ENCODE assay signal across 31 mouse cellular contexts in the genomic region with DNA sequence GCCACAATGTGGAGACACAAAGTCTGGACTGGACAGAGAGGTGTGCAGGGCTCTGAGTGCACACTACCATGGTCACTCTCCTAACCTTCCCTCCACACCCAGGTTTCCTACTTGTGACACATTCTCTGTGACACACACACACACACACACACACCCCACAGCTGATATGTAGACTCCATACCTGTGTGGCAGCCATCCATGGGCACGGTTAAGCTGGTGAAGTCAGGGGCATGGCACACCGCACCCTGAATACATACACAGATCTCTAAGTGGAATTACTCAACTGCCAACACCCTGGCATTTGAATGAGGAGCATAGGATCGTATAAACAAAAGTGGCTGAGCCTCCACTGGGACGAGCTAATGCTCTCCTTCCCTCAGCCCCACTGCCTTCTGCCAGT. TPM values are rescaled to one million over a fixed set of nuclear protein-coding genes. Genes with fewer than 3 reads are reported as not detected.
DNase-seq lines count a peak whose midpoint lies in the region; ATAC-seq and TF ChIP-seq lines count a peak whose summit lies in the region.
"Had no signal": no experiment of that assay in that cellular context is flagged by ENCODE, and none has a peak within 500 bp of the region (broad histone marks: within the 10 kb centered on the region; RNA-seq: fewer than 3 reads in every experiment).

No protein-coding gene starts in this region.

- intact Hi-C loops in gastrocnemius, postnatal 36 days (cut with DNase I) = loop anchor here (2.0 kb wide), 1 partner anchor 44 kb away; no protein-coding TSS in a partner anchor

- no peaks in the 10 kb centered on the region for H3K36me3 ChIP-seq in stomach, postnatal 0 days (ENCODE audit: control insufficient read depth, insufficient read depth, low read length)
- H3K36me3 ChIP-seq: embryonic facial prominence, embryonic 10.5 days; embryonic facial prominence, embryonic 13.5 days; forebrain, embryonic 12.5 days; forebrain, embryonic 15.5 days; heart, embryonic 12.5 days; heart, embryonic 15.5 days had no signal

- peak; percentile 15 for DNase-seq in kidney, postnatal 10 days
- DNase-seq in kidney, postnatal 36 days = no peak
- peak; percentile 27 for DNase-seq in testis, postnatal 10 days (ENCODE audit: low spot score)
- no peak for DNase-seq in testis, postnatal 14 days (ENCODE audit: low spot score)
- DNase-seq in lung, postnatal 10 days = peak; percentile 20
- peak; percentile 39 for DNase-seq in stomach, postnatal 0 days (ENCODE audit: low spot score)
- DNase-seq in gastrocnemius, postnatal 36 days = no peak
- no peak for DNase-seq in adrenal gland, adult 8-10 months
- DNase-seq: cerebellum, adult 11 months; gastrocnemius, postnatal 25 days had no signal

- H3K9me3 ChIP-seq in stomach, postnatal 0 days (ENCODE audit: control insufficient read depth, low read length) = no peaks in the 10 kb centered on the region
- H3K9me3 ChIP-seq: embryonic facial prominence, embryonic 10.5 days; embryonic facial prominence, embryonic 13.5 days; forebrain, embryonic 12.5 days; forebrain, embryonic 15.5 days; heart, embryonic 12.5 days; heart, embryonic 15.5 days had no signal

- H3K4me2 ChIP-seq in stomach, postnatal 0 days (replicated peaks; ENCODE audit: low read depth) = no peak overlapping the region
- H3K4me2 ChIP-seq: embryonic facial prominence, embryonic 13.5 days; forebrain, embryonic 12.5 days; forebrain, embryonic 15.5 days; heart, embryonic 12.5 days; heart, embryonic 15.5 days; hindbrain, embryonic 14.5 days had no signal

- peak overlapping the region; percentile 40; the same call in 1 of the 2 replicates for H3K27ac ChIP-seq in stomach, postnatal 0 days (replicated peaks)
- H3K27ac ChIP-seq: embryonic facial prominence, embryonic 10.5 days; embryonic facial prominence, embryonic 13.5 days; forebrain, embryonic 12.5 days; forebrain, embryonic 15.5 days; heart, embryonic 15.5 days; hindbrain, embryonic 14.5 days had no signal

- no peak for TF ChIP-seq CTCF in stomach, postnatal 0 days (IDR thresholded peaks at IDR 0.05; ENCODE audit: low read depth)

- H3K27me3 ChIP-seq in stomach, postnatal 0 days (ENCODE audit: control insufficient read depth, insufficient read depth, low read length) = no peaks in the 10 kb centered on the region
- H3K27me3 ChIP-seq: forebrain, embryonic 15.5 days had no signal

- 44% methylated on average over 4 of the region's 4 CpGs for WGBS in stomach, postnatal 0 days

- ATAC-seq in stomach, postnatal 0 days (ENCODE audit: low FRiP score, low TSS enrichment) = peak; percentile 73
- ATAC-seq: activated CD4-positive, CD25-positive, alpha-beta regulatory T cell, adult 4 months; CD4-positive, CD25-positive, alpha-beta regulatory T cell, adult 4 months; forebrain, embryonic 15.5 days had no signal

- H3K4me1 ChIP-seq in stomach, postnatal 0 days (replicated peaks; ENCODE audit: control insufficient read depth, insufficient read depth) = no peaks in the 10 kb centered on the region
- H3K4me1 ChIP-seq: forebrain, embryonic 15.5 days; heart, embryonic 12.5 days; heart, embryonic 15.5 days had no signal

- no peak for TF ChIP-seq EP300 in stomach, postnatal 0 days (optimal IDR thresholded peaks at IDR 0.05)

- H3K9ac ChIP-seq in stomach, postnatal 0 days (ENCODE audit: low read length) = no peak overlapping the region
- H3K9ac ChIP-seq: embryonic facial prominence, embryonic 13.5 days; forebrain, embryonic 12.5 days; forebrain, embryonic 15.5 days; heart, embryonic 12.5 days; heart, embryonic 15.5 days; hindbrain, embryonic 14.5 days had no signal

- no peak overlapping the region for H3K4me3 ChIP-seq in stomach, postnatal 0 days (ENCODE audit: low read depth, low read length)
- H3K4me3 ChIP-seq: embryonic facial prominence, embryonic 10.5 days; embryonic facial prominence, embryonic 13.5 days; erythroblast, embryonic 14.5 days; forebrain, embryonic 12.5 days; forebrain, embryonic 15.5 days; heart, embryonic 12.5 days; heart, embryonic 15.5 days had no signal

RNA-seq across cellular contexts. Expression of gene Wfdc5, which starts 1.8 kb away (rescaled TPM):
- 63.2 and 68.6 TPM in 2 replicates for polyA plus RNA-seq in stomach, postnatal 0 days (2015; fragmentation: Nextera tagmentation; extraction: Ambion mirVana)
- under 1 TPM in 1 of 2 experiments, not detected in 1; 0.20 TPM for total RNA-seq in gastrocnemius, postnatal 36 days (2021)
- total RNA-seq in adrenal gland, adult 8-10 months (2022) = not detected
- total RNA-seq: adrenal gland, postnatal 10 days; adrenal gland, postnatal 4 days; gastrocnemius, postnatal 25 days; heart, adult 18-20 months; heart, postnatal 10 days; heart, postnatal 4 days; MEL had no signal
- polyA plus RNA-seq: activated CD4-positive, CD25-positive, alpha-beta regulatory T cell, adult 4 months; C2C12; CD4-positive, CD25-positive, alpha-beta regulatory T cell, adult 4 months; cerebellum, adult 2 months; cortical plate, adult 2 months; embryonic facial prominence, embryonic 10.5 days; embryonic facial prominence, embryonic 13.5 days; erythroblast, embryonic 14.5 days; forebrain, embryonic 12.5 days; forebrain, embryonic 15.5 days; heart, embryonic 12.5 days; heart, embryonic 15.5 days; hindbrain, embryonic 11.5 days; hindbrain, embryonic 14.5 days had no signal

RNA-seq across cellular contexts. Expression of gene Wfdc12, which starts 9.6 kb away (rescaled TPM):
- polyA plus RNA-seq in stomach, postnatal 0 days (2015; fragmentation: Nextera tagmentation; extraction: Ambion mirVana) = 2.4 and 2.5 TPM in 2 replicates
- not detected for total RNA-seq in gastrocnemius, postnatal 36 days (2021)
- 1 to 10 TPM in 1 of 4 experiments, under 1 TPM in 2, not detected in 1; 0.40 to 4.7 (median 0.67) TPM for total RNA-seq in adrenal gland, adult 8-10 months (2022)
- total RNA-seq: adrenal gland, postnatal 10 days; adrenal gland, postnatal 4 days; gastrocnemius, adult 8-10 months; gastrocnemius, postnatal 25 days; heart, adult 18-20 months; heart, postnatal 10 days; heart, postnatal 4 days; MEL had no signal
- polyA plus RNA-seq: activated CD4-positive, CD25-positive, alpha-beta regulatory T cell, adult 4 months; C2C12; CD4-positive, CD25-positive, alpha-beta regulatory T cell, adult 4 months; embryonic facial prominence, embryonic 10.5 days; embryonic facial prominence, embryonic 13.5 days; erythroblast, embryonic 14.5 days; forebrain, embryonic 12.5 days; forebrain, embryonic 15.5 days; heart, embryonic 12.5 days; heart, embryonic 15.5 days; hindbrain, embryonic 11.5 days; hindbrain, embryonic 14.5 days had no signal

RNA-seq across cellular contexts. Expression of gene Kcns1, which starts 9.9 kb away (rescaled TPM):
- 0.19 and 0.23 TPM in 2 replicates for polyA plus RNA-seq in stomach, postnatal 0 days (2015; fragmentation: Nextera tagmentation; extraction: Ambion mirVana)
- total RNA-seq in gastrocnemius, postnatal 36 days (2021) = under 1 TPM; 0.46 to 0.67 TPM
- under 1 TPM in 1 of 4 experiments, not detected in 3; 0.14 TPM for total RNA-seq in adrenal gland, adult 8-10 months (2022)
- total RNA-seq: MEL had no signal
- polyA plus RNA-seq: C2C12; embryonic facial prominence, embryonic 10.5 days; erythroblast, embryonic 14.5 days; hindbrain, embryonic 11.5 days had no signal

RNA-seq across cellular contexts. Expression of gene Wfdc15a, which starts 19.2 kb away (rescaled TPM):
- 0.23 and 0.29 TPM in 2 replicates for polyA plus RNA-seq in stomach, postnatal 0 days (2015; fragmentation: Nextera tagmentation; extraction: Ambion mirVana)
- not detected for total RNA-seq in gastrocnemius, postnatal 36 days (2021)
- not detected for total RNA-seq in adrenal gland, adult 8-10 months (2022)
- total RNA-seq: adrenal gland, postnatal 10 days; adrenal gland, postnatal 4 days; gastrocnemius, adult 8-10 months; gastrocnemius, postnatal 25 days; heart, adult 18-20 months; heart, postnatal 10 days; heart, postnatal 4 days; MEL had no signal
- polyA plus RNA-seq: activated CD4-positive, CD25-positive, alpha-beta regulatory T cell, adult 4 months; CD4-positive, CD25-positive, alpha-beta regulatory T cell, adult 4 months; cerebellum, adult 2 months; embryonic facial prominence, embryonic 10.5 days; embryonic facial prominence, embryonic 13.5 days; erythroblast, embryonic 14.5 days; forebrain, embryonic 12.5 days; forebrain, embryonic 15.5 days; heart, embryonic 12.5 days; heart, embryonic 15.5 days; hindbrain, embryonic 11.5 days; hindbrain, embryonic 14.5 days had no signal

RNA-seq across cellular contexts. Expression of gene Wfdc15b, which starts 40.7 kb away (rescaled TPM):
- polyA plus RNA-seq in stomach, postnatal 0 days (2015; fragmentation: Nextera tagmentation; extraction: Ambion mirVana) = 16.2 and 20.4 TPM in 2 replicates
- not detected for total RNA-seq in gastrocnemius, postnatal 36 days (2021)
- not detected for total RNA-seq in adrenal gland, adult 8-10 months (2022)
- total RNA-seq: adrenal gland, postnatal 10 days; gastrocnemius, adult 8-10 months; gastrocnemius, postnatal 25 days; heart, adult 18-20 months; heart, postnatal 10 days; heart, postnatal 4 days; MEL had no signal
- polyA plus RNA-seq: activated CD4-positive, CD25-positive, alpha-beta regulatory T cell, adult 4 months; C2C12; CD4-positive, CD25-positive, alpha-beta regulatory T cell, adult 4 months; cerebellum, adult 2 months; cortical plate, adult 2 months; embryonic facial prominence, embryonic 10.5 days; embryonic facial prominence, embryonic 13.5 days; erythroblast, embryonic 14.5 days; forebrain, embryonic 12.5 days; forebrain, embryonic 15.5 days; heart, embryonic 12.5 days; heart, embryonic 15.5 days; hindbrain, embryonic 11.5 days; hindbrain, embryonic 14.5 days had no signal

Comparison
In these comparisons a context has a peak if more than half of its experiments do, and no peak if none do; other contexts are left out.
1. DNase-seq: peak in kidney, postnatal 10 days (single experiment), testis, postnatal 10 days (single experiment), lung, postnatal 10 days (single experiment) and stomach, postnatal 0 days (single experiment); none in kidney, postnatal 36 days (0 of 2), testis, postnatal 14 days (single experiment), gastrocnemius, postnatal 36 days (0 of 2) and adrenal gland, adult 8-10 months (single experiment).